Mouse (Mus musculus) stomach, postnatal 0 days (tissue): Measurements from ENCODE around the gene Slc39a3. TPM values are rescaled to one million over a fixed set of nuclear protein-coding genes. Genes with fewer than 3 reads are reported as not detected.

Source experiments
- ATAC-seq: fragments of 200-750 bp; cut with Nextera tagmentation; 2 replicates; pipeline ENCODE4 v1.8.0; 2017; ENCODE audit not compliant: low FRiP score, low TSS enrichment
- DNase-seq: peaks from one replicate; pipeline ENCODE4 v3.0.0-alpha.2; 2016; ENCODE audit warnings: low spot score
- H3K27ac ChIP-seq: fragments of 300-500 bp; sonication (generic); replicated peaks from 2 replicates; pipeline ENCODE4 v1.5.1; 2014; ENCODE audit warnings: mild to moderate bottlenecking, control low read depth
- H3K27me3 ChIP-seq: fragments of 300-500 bp; sonication (generic); 2 replicates; pipeline ENCODE4 v1.6.1; 2014; ENCODE audit warnings: low read length; ENCODE audit not compliant: control insufficient read depth, insufficient read depth
- H3K36me3 ChIP-seq: fragments of 300-500 bp; sonication (generic); 2 replicates; pipeline ENCODE4 v1.6.1; 2014; ENCODE audit warnings: low read length, mixed read lengths; ENCODE audit not compliant: control insufficient read depth, insufficient read depth
- H3K4me1 ChIP-seq: fragments of 300-500 bp; sonication (generic); replicated peaks from 2 replicates; pipeline ENCODE4 v1.6.1; 2014; ENCODE audit warnings: antibody characterized with exemption; ENCODE audit not compliant: control insufficient read depth, insufficient read depth
- H3K4me2 ChIP-seq: fragments of 300-500 bp; sonication (generic); replicated peaks from 2 replicates; pipeline ENCODE4 v1.6.1; 2014; ENCODE audit warnings: low read depth, mild to moderate bottlenecking, control low read depth, moderate library complexity
- H3K4me3 ChIP-seq: fragments of 300-500 bp; sonication (generic); 2 replicates; pipeline ENCODE4 v1.5.1; 2014; ENCODE audit warnings: low read depth, low read length, control low read depth
- H3K9ac ChIP-seq: fragments of 300-500 bp; sonication (generic); 2 replicates; pipeline ENCODE4 v1.6.1; 2014; ENCODE audit warnings: mild to moderate bottlenecking, low read length, control low read depth, mixed read lengths
- H3K9me3 ChIP-seq: fragments of 300-500 bp; sonication (generic); 2 replicates; pipeline ENCODE4 v1.6.1; 2016; ENCODE audit warnings: low read length; ENCODE audit not compliant: control insufficient read depth
- CTCF ChIP-seq: IDR thresholded peaks from 2 replicates; pipeline ENCODE4 v1.5.1; 2016; ENCODE audit warnings: antibody characterized with exemption, low read depth, mild to moderate bottlenecking, moderate library complexity
- EP300 ChIP-seq: optimal IDR thresholded peaks from 2 replicates; pipeline ENCODE3; 2016; ENCODE audit warnings: antibody characterized with exemption
- WGBS: fragments of 180-500 bp; shearing (Covaris S2); extraction: QIAGEN DNeasy Blood & Tissue Kit; methylation state at CpG from one replicate; pipeline ENCODE4 v1.1.7; 2014; 5-methylcytosine and 5-hydroxymethylcytosine counted together
- polyA plus RNA-seq: library from polyadenylated mRNA; unstranded; fragments of >200 nt; fragmentation: Nextera tagmentation; extraction: Ambion mirVana; gene quantifications from 2 replicates; pipeline ENCODE4 v1.2.1, GENCODE M21; 2015

Gene Slc39a3
- polyA plus RNA-seq, 1 experiment from 2014 or later, result 11.0 TPM

DNA sequence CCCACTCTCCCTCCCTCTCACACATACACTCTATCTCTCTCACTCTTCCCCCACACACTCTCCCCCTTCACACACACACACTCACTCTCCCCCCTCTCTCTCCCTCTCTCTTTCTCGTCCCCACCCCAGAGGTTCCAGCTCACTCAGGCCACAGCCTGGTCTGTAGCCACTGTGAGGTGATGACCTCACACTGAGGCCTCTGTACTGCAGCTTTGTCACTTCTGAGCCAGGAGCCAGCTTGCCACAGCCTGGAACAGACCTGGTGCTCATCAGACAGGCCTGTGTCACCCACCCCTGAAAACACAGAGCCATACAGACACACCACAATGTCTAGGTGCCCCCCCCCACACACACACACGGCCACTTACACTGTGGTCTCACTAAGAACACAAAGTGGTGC is 17.0 kb downstream of the Slc39a3 start:
- 73% methylated on average over 2 of the region's 2 CpGs for WGBS
- no peak overlapping the region for H3K4me3 ChIP-seq
- no peak for DNase-seq
- no peak overlapping the region for H3K4me2 ChIP-seq
- no peak for ATAC-seq
- no peaks in the 10 kb centered on the region for H3K4me1 ChIP-seq
- no peak overlapping the region for H3K27ac ChIP-seq
- no peaks in the 10 kb centered on the region for H3K36me3 ChIP-seq
- no peak overlapping the region for H3K9ac ChIP-seq
- no peaks in the 10 kb centered on the region for H3K9me3 ChIP-seq
- H3K27me3 ChIP-seq, result 0 out of 2 replicates have a peak, but pooled peaks cover 3% of the 10 kb centered on the region
- TF ChIP-seq EP300 (no peak), CTCF (no peak)

DNA sequence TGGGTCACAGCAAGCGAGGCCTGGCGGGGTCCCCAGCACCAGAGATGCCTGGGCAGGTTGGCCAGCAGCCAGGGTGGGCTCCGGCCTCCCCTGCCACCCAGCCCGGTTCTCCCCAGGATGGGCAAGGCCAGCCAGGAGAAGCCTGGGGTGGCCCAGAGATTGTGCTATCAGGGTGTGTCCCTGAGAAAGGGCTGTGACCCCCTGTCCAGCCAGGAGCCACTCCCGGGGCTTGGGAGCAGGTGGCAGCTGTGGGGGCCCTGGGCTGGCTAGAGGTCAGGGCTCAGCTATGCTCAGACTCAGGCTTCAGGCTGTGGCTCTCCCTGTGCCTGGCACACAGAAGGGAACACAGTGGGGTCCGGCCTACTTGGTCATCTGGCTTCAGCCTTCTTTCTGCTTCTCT is 17.5 kb downstream of the Slc39a3 start:
- WGBS, result 70% methylated on average over 6 of the region's 6 CpGs
- DNase-seq, result no peak
- Histone ChIP-seq H3K27ac (no peak overlapping the region), H3K9me3 (no peaks in the 10 kb centered on the region), H3K36me3 (no peaks in the 10 kb centered on the region), H3K9ac (no peak overlapping the region), H3K4me1 (no peaks in the 10 kb centered on the region), H3K27me3 (0 out of 2 replicates have a peak, but pooled peaks cover 3% of the 10 kb centered on the region), H3K4me3 (no peak overlapping the region), H3K4me2 (no peak overlapping the region)
- TF ChIP-seq CTCF (no peak), EP300 (no peak)
- no peak for ATAC-seq

DNA sequence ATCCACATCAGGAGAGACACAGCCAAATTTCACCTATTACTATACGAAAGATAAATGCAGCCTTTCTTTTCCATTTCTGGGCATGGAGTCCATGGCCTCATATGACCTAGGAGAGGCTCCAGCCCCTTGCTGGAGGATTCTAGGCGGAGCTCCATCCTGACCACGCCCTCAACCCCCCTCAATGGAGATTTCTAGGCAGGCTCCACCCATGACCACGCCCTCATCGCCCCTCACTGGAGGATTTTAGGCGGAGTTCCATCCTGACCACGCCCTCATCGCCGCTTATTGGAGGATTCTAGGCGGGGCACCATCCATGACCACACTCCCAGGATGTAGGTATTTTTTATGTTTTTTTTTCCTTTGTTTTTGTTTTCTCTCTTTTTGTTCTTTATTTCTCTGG is 18.9 kb downstream of the Slc39a3 start:
- Histone ChIP-seq H3K4me2 (no peak overlapping the region), H3K27me3 (no peaks in the 10 kb centered on the region), H3K9me3 (no peaks in the 10 kb centered on the region), H3K9ac (no peak overlapping the region), H3K4me1 (no peaks in the 10 kb centered on the region), H3K27ac (no peak overlapping the region), H3K4me3 (no peak overlapping the region), H3K36me3 (no peaks in the 10 kb centered on the region)
- ATAC-seq (no peak), DNase-seq (peak; percentile 50)
- WGBS, result 31% methylated on average over 10 of the region's 10 CpGs
- TF ChIP-seq EP300 (no peak), CTCF (no peak)

DNA sequence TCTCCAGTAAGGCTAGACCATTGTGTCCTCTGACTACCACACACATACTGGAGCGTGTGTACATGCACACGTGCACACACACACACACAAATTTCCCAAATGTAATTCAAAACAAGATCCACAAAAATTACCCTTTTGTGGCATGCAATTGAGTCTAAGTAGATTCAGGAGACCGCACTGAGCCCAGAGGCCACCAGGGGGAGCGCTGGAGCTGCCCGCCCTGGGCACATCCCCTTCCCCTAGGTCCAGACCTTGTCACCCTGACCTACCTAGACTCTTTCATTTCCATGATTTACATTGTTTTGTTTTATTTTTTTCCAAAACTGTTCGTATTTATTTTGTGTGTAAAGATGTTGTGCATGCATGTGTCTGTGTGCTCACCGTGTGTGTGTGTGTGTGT is 20.6 kb downstream of the Slc39a3 start:
- Histone ChIP-seq H3K4me1 (no peaks in the 10 kb centered on the region), H3K9me3 (no peaks in the 10 kb centered on the region), H3K36me3 (no peaks in the 10 kb centered on the region), H3K4me3 (no peak overlapping the region), H3K9ac (no peak overlapping the region), H3K27me3 (no peaks in the 10 kb centered on the region), H3K27ac (no peak overlapping the region), H3K4me2 (no peak overlapping the region)
- ATAC-seq (no peak), DNase-seq (peak; percentile 73)
- TF ChIP-seq EP300 (no peak), CTCF (peak; percentile 85)
- WGBS, result 7% methylated on average over 7 of the region's 7 CpGs

DNA sequence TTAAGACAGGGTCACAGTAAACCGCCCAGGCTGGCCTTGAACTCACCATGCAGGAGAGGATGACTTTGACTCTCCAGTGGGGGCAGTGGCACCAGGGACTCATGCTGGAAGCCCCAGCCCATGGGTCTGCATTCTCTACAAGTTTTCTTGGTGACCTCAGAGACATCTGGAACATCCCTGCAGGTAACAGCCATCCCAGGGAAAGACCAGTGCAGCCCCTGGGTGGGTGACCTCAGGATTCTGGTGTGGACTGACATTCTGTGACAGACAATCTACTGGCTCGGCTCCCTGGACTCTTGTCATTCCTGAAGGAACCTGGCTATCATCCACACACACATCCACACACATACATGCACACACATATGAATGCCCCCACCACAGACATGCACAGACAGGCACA is 21.6 kb downstream of the Slc39a3 start:
- H3K9me3 ChIP-seq, result no peaks in the 10 kb centered on the region

DNA sequence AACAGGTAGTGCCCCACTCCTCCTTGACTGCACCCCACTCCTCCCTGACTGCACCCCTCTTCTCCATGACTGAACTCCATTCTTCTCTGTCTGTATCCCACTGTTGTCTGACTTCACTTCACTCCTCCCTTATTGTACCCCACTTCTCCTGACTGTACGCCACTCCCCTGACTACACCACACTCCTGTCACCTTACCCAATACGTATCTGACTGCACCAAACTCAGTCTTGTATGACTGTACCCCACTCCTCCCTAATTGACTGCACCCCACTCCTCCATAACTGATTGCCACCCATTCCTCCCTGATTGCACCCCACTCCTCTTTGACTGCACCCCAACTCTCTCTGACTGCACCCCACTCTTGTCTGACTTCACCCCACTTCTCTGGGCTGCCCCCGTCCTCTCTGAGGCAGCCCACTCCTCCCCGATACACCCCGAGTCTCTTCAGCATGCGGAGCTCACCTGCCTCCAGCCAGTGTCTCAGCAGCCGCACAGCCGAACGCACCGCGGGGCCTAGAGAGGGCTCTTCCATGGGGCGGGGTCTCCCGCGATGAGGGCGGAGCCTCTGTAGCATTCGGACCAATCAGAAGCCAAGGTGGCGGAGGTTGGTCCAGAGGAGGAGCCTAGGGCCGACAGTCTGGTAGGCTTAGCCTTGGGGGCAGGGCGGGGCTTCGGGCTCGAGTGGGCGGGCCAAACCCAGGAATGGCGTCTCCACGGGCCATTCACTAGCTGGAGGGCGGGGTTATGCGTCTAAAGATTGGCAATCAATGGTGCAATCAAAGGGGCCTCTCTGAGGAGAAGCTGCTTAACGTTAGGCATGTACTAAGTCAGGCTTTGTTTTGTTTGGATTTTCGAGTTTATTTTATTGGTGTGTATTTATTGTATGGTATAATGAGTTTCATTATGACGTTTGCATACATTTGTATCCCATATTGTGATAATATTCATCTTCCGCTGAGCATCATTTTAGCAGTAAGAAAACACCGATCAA is 22.5 kb downstream of the Slc39a3 start, which contains the start of gene Gng7:
TSS of gene Gng7 (minus strand) at position 553 of the 992 bp plus-strand sequence.
- 10% methylated on average over 31 of the region's 31 CpGs for WGBS
- peak within 1 kb of the TSS; percentile 63 for H3K4me2 ChIP-seq
- no peaks in the 10 kb centered on the region for H3K27me3 ChIP-seq
- ATAC-seq (peak; percentile 97), DNase-seq (peak; percentile 97)
- H3K4me1 ChIP-seq, result no peaks in the 10 kb centered on the region
- TF ChIP-seq CTCF, result no peak
- TF ChIP-seq EP300, result no peak
- peak within 1 kb of the TSS; percentile 37 for H3K4me3 ChIP-seq
- H3K36me3 ChIP-seq, result no peaks in the 10 kb centered on the region
- H3K9me3 ChIP-seq, result no peaks in the 10 kb centered on the region
- H3K27ac ChIP-seq, result no peak within 1 kb of the TSS
- peak within 1 kb of the TSS; percentile 59 for H3K9ac ChIP-seq

More for the DNA sequence above, 21.6 kb downstream of the Slc39a3 start:
- Histone ChIP-seq H3K27ac (no peak overlapping the region), H3K27me3 (no peaks in the 10 kb centered on the region), H3K9ac (no peak overlapping the region), H3K36me3 (no peaks in the 10 kb centered on the region), H3K4me1 (no peaks in the 10 kb centered on the region), H3K4me3 (no peak overlapping the region), H3K4me2 (no peak overlapping the region)
- DNase-seq (no peak), ATAC-seq (no peak)
- 84% methylated on average over 2 of the region's 2 CpGs for WGBS
- TF ChIP-seq EP300 (no peak), CTCF (no peak)
